Mouse (Mus musculus) lung, embryonic 14.5 days (tissue): Measurements from ENCODE around the gene Slit3. TPM values are rescaled to one million over a fixed set of nuclear protein-coding genes. Genes with fewer than 3 reads are reported as not detected.

ENCODE experiments used
- ATAC-seq: fragments of 200-750 bp; cut with Nextera tagmentation; 2 replicates; pipeline ENCODE4 v1.8.0; 2017; ENCODE audit warnings: mild to moderate bottlenecking, moderate TSS enrichment, moderate library complexity; ENCODE audit not compliant: insufficient read depth
- DNase-seq: peaks from one replicate; pipeline ENCODE4 v3.0.0-alpha.2; 2015
- H3K27ac ChIP-seq: fragments of 300-500 bp; sonication (generic); 2 replicates; pipeline ENCODE4 v1.5.1; 2014; ENCODE audit warnings: low read depth, mild to moderate bottlenecking, moderate library complexity
- H3K27me3 ChIP-seq: fragments of 300-500 bp; sonication (generic); 2 replicates; pipeline ENCODE4 v1.6.1; 2014; ENCODE audit warnings: low read length, control low read depth; ENCODE audit not compliant: insufficient read depth
- H3K36me3 ChIP-seq: fragments of 300-500 bp; sonication (generic); 2 replicates; pipeline ENCODE4 v1.6.1; 2014; ENCODE audit warnings: control low read depth; ENCODE audit not compliant: insufficient read depth
- H3K4me1 ChIP-seq: fragments of 300-500 bp; sonication (generic); 2 replicates; pipeline ENCODE4 v1.6.1; 2014; ENCODE audit warnings: antibody characterized with exemption, control low read depth; ENCODE audit not compliant: insufficient read depth
- H3K4me2 ChIP-seq: fragments of 300-500 bp; sonication (generic); 2 replicates; pipeline ENCODE4 v1.6.1; 2014; ENCODE audit warnings: mild to moderate bottlenecking
- H3K4me3 ChIP-seq: fragments of 300-500 bp; sonication (generic); 2 replicates; pipeline ENCODE4 v1.5.1; 2014; ENCODE audit warnings: low read depth, low read length
- H3K9ac ChIP-seq: fragments of 300-500 bp; sonication (generic); 2 replicates; pipeline ENCODE4 v1.6.1; 2014
- H3K9me3 ChIP-seq: fragments of 300-500 bp; sonication (generic); 2 replicates; pipeline ENCODE4 v1.6.1; 2016; ENCODE audit warnings: low read depth, low read length, control low read depth
- CTCF ChIP-seq: IDR thresholded peaks from 2 replicates; pipeline ENCODE4 v1.5.1; 2016; ENCODE audit warnings: antibody characterized with exemption, low read depth
- WGBS: fragments of 180-500 bp; shearing (Covaris S2); extraction: QIAGEN DNeasy Blood & Tissue Kit; methylation state at CpG from one replicate; pipeline ENCODE4 v1.1.7; 2014; 5-methylcytosine and 5-hydroxymethylcytosine counted together
- polyA plus RNA-seq: library from polyadenylated mRNA; unstranded; fragments of >200 nt; fragmentation: Nextera tagmentation; extraction: Ambion mirVana; gene quantifications from 2 replicates; pipeline ENCODE4 v1.2.1, GENCODE M21; 2014

Slit3 gene
- polyA plus RNA-seq, 1 experiment from 2014 or later, result 37.3 TPM

DNA sequence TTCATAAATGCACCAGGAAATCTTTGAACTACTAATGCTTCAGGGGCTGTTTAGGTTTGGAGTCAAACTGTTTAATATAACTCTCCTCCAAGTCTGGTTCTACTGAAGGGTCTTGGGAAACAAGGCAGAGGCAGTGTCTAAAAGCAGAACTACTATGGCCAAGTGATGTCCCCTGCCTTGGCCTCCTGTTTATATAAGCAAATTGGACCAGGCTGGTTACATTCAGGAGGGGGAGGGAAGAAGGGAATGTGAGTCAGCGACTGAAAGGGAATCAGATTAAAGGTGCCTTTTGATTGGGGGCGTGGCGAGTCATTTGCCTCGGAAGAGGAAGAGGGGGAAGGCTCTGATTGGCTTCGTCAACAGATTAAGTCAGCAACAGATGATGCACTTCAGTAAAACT is 249.7 kb downstream of the Slit3 start:
- ATAC-seq (peak; percentile 67; the same call in 1 of the 2 replicates), DNase-seq (peak; percentile 73)
- Histone ChIP-seq H3K4me2 (no peak overlapping the region), H3K4me1 (peaks cover 11% of the 10 kb centered on the region), H3K9ac (no peak overlapping the region), H3K4me3 (no peak overlapping the region), H3K27me3 (no peaks in the 10 kb centered on the region), H3K27ac (peak overlapping the region; percentile 26; the same call in 1 of the 2 replicates), H3K36me3 (no peaks in the 10 kb centered on the region), H3K9me3 (no peaks in the 10 kb centered on the region)
- 3% methylated on average over 5 of the region's 5 CpGs for WGBS
- no peak for TF ChIP-seq CTCF

DNA sequence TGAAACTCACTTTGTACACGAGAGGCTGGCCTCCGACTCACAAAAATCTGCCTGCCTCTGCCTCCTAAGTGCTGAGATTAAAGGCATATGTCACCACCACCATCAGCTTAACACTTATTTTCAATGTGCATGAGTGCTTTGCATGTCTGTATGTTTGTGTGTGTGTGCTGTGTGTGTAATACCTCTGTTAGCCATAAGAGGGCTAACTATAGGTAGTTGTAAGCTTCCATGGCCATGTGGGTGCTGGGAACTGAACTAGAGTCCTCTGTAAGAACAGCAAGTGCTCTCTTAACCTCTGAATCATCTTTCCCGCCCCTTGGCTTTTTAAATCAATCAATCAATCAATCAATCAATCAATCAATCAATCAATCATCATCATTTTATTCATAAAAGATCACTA is 251.4 kb downstream of the Slit3 start:
- 91% methylated on average over 3 of the region's 3 CpGs for WGBS
- no peaks in the 10 kb centered on the region for H3K27me3 ChIP-seq
- H3K4me2 ChIP-seq, result no peak overlapping the region
- ATAC-seq (no peak), DNase-seq (no peak)
- no peaks in the 10 kb centered on the region for H3K9me3 ChIP-seq
- H3K9ac ChIP-seq, result no peak overlapping the region
- peaks cover 11% of the 10 kb centered on the region for H3K4me1 ChIP-seq
- no peak overlapping the region for H3K4me3 ChIP-seq
- no peak overlapping the region for H3K27ac ChIP-seq
- H3K36me3 ChIP-seq, result no peaks in the 10 kb centered on the region
- peak; percentile 24; the same call in 1 of the 2 replicates for TF ChIP-seq CTCF

DNA sequence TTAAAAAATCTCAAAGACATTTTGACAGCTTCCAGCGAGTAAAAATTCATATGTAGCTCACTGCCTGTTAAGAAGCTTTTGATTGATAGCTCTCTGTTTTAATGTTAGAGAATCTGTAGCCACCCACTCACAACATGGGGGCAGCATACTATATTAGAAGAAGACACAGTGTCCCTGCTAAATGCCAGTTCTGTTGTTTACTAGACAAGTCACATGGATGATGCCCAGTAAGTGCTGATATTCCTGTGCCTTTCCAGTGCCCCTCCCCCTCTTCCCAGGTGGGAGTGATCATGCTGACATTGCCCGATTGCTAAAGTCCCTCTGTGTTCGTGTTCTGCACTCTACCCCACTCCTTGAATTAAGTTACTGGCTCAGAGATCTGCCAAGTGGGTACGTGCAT is 254.0 kb downstream of the Slit3 start:
- peaks cover 7% of the 10 kb centered on the region for H3K4me1 ChIP-seq
- TF ChIP-seq CTCF, result no peak
- ATAC-seq (no peak), DNase-seq (no peak)
- no peak overlapping the region for H3K4me2 ChIP-seq
- no peak overlapping the region for H3K4me3 ChIP-seq
- no peak overlapping the region for H3K27ac ChIP-seq
- H3K36me3 ChIP-seq, result no peaks in the 10 kb centered on the region
- H3K9me3 ChIP-seq, result no peaks in the 10 kb centered on the region
- WGBS, result 55% methylated on average over 4 of the region's 4 CpGs
- no peak overlapping the region for H3K9ac ChIP-seq
- H3K27me3 ChIP-seq, result no peaks in the 10 kb centered on the region

DNA sequence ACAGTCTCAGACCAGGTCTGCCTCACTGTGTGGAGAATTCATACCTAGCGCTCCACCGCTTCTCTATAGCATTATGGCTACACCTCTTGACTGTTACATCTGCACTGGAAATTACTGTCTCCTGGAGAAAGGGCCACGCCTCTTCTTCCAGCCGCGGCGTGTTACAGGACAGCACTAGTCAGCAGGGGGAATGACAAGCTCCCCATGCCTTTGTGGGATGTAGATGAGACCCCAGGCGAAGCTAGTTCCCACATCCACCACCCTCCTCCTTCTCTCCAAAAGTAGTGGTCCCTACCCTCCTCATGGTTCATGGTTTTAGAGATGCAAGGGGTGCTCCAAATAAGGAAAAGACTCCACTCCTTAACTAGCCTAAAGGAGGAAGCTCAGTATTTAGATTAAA is 257.8 kb downstream of the Slit3 start:
- no peak overlapping the region for H3K4me3 ChIP-seq
- ATAC-seq, result 0 out of 2 replicates have a peak, but pooled peaks have one; percentile 35
- H3K4me2 ChIP-seq, result no peak overlapping the region
- DNase-seq, result no peak
- no peak overlapping the region for H3K9ac ChIP-seq
- no peaks in the 10 kb centered on the region for H3K9me3 ChIP-seq
- H3K36me3 ChIP-seq, result no peaks in the 10 kb centered on the region
- no peak for TF ChIP-seq CTCF
- 74% methylated on average over 7 of the region's 7 CpGs for WGBS
- no peak overlapping the region for H3K27ac ChIP-seq
- H3K4me1 ChIP-seq, result no peaks in the 10 kb centered on the region
- no peaks in the 10 kb centered on the region for H3K27me3 ChIP-seq

DNA sequence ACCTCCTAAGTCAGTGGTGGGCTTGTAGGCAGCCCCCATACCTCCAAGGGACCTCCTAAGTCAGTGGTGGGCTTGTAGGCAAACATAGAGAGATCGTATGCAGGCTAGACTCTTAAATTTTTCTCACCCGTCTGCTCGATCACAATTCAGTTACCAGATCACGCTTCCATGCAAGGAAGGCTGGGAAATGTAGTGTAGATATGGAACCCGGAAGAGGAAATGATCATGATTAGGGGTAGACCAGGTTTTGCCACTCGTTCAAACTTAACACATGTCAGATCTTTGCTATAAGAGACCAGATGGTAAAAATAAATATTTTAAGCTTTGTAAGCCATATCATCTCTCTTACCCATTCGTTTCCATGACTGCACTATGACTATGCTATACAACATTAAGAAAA is 258.4 kb downstream of the Slit3 start:
- no peak overlapping the region for H3K4me3 ChIP-seq

DNA sequence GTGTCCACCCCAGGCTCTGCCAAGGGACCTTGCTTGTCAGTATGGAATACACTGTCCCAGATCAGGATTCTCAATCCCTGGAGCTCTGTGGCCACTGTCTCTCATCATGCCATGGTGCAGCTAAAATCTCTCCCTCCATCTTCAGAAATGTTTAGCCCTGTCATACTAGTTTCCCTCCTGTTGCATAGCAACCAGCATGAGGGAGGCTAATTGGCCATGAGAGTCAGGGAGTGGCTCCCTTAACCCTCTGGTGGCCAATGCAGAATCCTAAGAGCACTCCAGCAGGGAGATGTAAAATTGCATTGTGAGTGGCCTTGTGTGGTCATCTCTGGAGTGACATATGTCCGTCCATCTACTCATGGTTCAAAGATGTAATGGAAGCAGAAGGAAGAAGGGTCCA is 259.7 kb downstream of the Slit3 start:
- H3K4me3 ChIP-seq, result no peak overlapping the region
- 90% methylated on average over 1 of the region's 1 CpGs for WGBS
- TF ChIP-seq CTCF, result no peak
- no peak overlapping the region for H3K9ac ChIP-seq
- no peak overlapping the region for H3K27ac ChIP-seq
- H3K4me2 ChIP-seq, result no peak overlapping the region
- no peaks in the 10 kb centered on the region for H3K9me3 ChIP-seq
- no peaks in the 10 kb centered on the region for H3K27me3 ChIP-seq
- no peaks in the 10 kb centered on the region for H3K4me1 ChIP-seq
- ATAC-seq, result no peak
- no peaks in the 10 kb centered on the region for H3K36me3 ChIP-seq
- no peak for DNase-seq

More for the DNA sequence above, 258.4 kb downstream of the Slit3 start:
- no peak overlapping the region for H3K27ac ChIP-seq
- H3K9me3 ChIP-seq, result no peaks in the 10 kb centered on the region
- no peak overlapping the region for H3K4me2 ChIP-seq
- H3K4me1 ChIP-seq, result no peaks in the 10 kb centered on the region
- no peak for TF ChIP-seq CTCF
- H3K27me3 ChIP-seq, result no peaks in the 10 kb centered on the region
- no peak for ATAC-seq
- no peak for DNase-seq
- H3K36me3 ChIP-seq, result no peaks in the 10 kb centered on the region
- 69% methylated on average over 7 of the region's 7 CpGs for WGBS
- H3K9ac ChIP-seq, result no peak overlapping the region

DNA sequence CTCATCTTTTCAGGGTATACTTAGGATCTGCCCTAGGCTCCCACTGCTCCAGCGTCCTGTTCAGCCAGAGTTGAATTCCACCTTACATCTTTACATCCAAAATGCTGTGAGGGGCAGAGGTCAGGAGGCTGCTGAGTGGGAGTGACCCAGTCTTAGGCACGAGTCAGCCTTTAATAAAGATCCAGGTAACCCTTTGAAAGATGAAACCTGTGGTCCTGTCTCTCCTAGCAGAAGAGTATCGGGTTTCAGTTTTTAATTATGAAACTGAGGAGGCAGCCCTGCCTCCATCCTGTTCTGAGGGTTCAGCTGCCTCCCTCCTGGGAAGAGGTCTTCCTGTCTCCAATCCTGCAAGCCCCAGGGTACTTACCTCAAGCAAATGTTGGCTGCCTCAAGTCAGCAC is 264.4 kb downstream of the Slit3 start:
- Histone ChIP-seq H3K4me1 (0 out of 2 replicates have a peak, but pooled peaks cover 3% of the 10 kb centered on the region), H3K36me3 (no peaks in the 10 kb centered on the region), H3K9me3 (no peaks in the 10 kb centered on the region), H3K4me2 (no peak overlapping the region), H3K27me3 (no peaks in the 10 kb centered on the region), H3K27ac (no peak overlapping the region), H3K4me3 (no peak overlapping the region), H3K9ac (no peak overlapping the region)
- 19% methylated on average over 3 of the region's 3 CpGs for WGBS
- DNase-seq (no peak), ATAC-seq (no peak)
- no peak for TF ChIP-seq CTCF

DNA sequence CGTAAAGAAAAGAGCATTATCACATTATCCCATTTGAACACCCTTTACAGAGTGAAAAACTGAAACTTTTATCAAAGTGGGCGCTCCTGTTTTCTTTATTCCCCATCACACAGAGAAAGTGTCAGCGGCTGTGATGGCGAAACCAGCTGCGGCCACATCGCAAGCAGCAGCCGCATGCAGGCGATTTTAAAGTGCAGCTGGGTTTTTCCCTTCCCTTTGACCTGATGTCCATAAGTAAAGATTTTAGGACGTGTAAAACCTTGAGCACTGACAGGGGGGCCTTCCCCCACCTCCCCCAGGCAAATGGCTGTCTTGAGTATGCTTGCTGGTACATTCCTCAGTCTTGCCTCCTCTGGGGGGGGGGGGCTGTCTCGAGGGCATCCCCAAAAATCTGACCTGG is 266.8 kb downstream of the Slit3 start:
- no peak for TF ChIP-seq CTCF
- ATAC-seq, result 0 out of 2 replicates have a peak, but pooled peaks have one; percentile 16

More for the DNA sequence above, 266.8 kb downstream of the Slit3 start:
- H3K27me3 ChIP-seq, result no peaks in the 10 kb centered on the region
- no peak overlapping the region for H3K4me2 ChIP-seq
- peak; percentile 77 for DNase-seq
- 0 out of 2 replicates have a peak, but pooled peaks cover 3% of the 10 kb centered on the region for H3K4me1 ChIP-seq
- no peak overlapping the region for H3K9ac ChIP-seq
- no peak overlapping the region for H3K4me3 ChIP-seq
- H3K27ac ChIP-seq, result no peak overlapping the region
- WGBS, result 28% methylated on average over 10 of the region's 10 CpGs
- no peaks in the 10 kb centered on the region for H3K36me3 ChIP-seq
- H3K9me3 ChIP-seq, result no peaks in the 10 kb centered on the region
